Mouse (Mus musculus) megakaryocyte, embryonic 14.5 days (primary cell): ENCODE data around the gene Ryr1. TPM values are rescaled to one million over a fixed set of nuclear protein-coding genes. Genes with fewer than 3 reads are reported as not detected.

Experiments used
- H3K27me3 ChIP-seq: replicated peaks from 2 replicates; pipeline ENCODE3; 2012; ENCODE audit warnings: inconsistent platforms
- H3K36me3 ChIP-seq: replicated peaks from 2 replicates; pipeline ENCODE3; 2012; ENCODE audit warnings: low read length, inconsistent platforms, mixed read lengths
- H3K4me1 ChIP-seq: 2 replicates; pipeline ENCODE4 v1.6.1; 2012; ENCODE audit warnings: inconsistent platforms
- H3K4me3 ChIP-seq: replicated peaks from 2 replicates; pipeline ENCODE3; 2012; ENCODE audit warnings: moderate library complexity, mild to moderate bottlenecking, inconsistent platforms
- H3K9me3 ChIP-seq: 2 replicates; pipeline ENCODE4 v1.6.1; 2012; ENCODE audit warnings: inconsistent platforms
- FLI1 ChIP-seq: IDR thresholded peaks from 2 replicates; pipeline ENCODE4 v1.6.1; 2012; ENCODE audit warnings: low read length, inconsistent platforms, mixed read lengths
- GATA1 ChIP-seq: IDR thresholded peaks from 3 replicates; pipeline ENCODE4 v1.6.1; 2012; ENCODE audit warnings: mixed read lengths, low read length, inconsistent platforms, borderline replicate concordance
- polyA plus RNA-seq: library from polyadenylated mRNA; stranded (reverse); fragments of >175 nt; gene quantifications from 2 replicates; pipeline ENCODE4 v1.2.3, GENCODE M21; 2012; ENCODE audit warnings: low replicate concordance; ENCODE audit not compliant: insufficient read depth

The Ryr1 gene
- 0.12 TPM in 1 of 2 replicates, not detected in the other for polyA plus RNA-seq

DNA sequence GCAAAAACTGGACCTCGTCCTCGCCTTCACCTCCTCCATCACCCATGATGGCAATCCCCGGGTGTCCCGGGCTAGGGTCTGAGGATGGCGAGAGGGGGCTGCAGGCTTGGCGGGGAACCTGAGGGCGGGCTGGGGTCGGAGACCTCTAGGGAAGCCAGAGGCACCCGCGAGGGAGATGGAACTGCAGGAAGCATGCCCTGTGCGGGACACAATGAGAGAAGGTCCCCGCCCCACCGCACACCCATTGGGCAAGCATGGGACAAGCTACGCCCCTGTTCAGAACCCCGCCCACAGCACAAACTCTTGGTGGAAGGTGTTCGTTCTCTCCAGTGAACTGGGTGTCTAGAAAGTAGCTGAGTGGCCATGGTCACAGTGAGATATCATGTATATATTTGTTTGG, at the start of gene Ryr1:
Gene Ryr1 (minus strand): TSS at position 210 of the 400 bp plus-strand sequence.
- peaks cover 32% of the 10 kb centered on the region for H3K27me3 ChIP-seq
- no peaks in the 10 kb centered on the region for H3K9me3 ChIP-seq
- TF ChIP-seq FLI1 (no peak), GATA1 (no peak)
- H3K4me1 ChIP-seq, result peaks cover 50% of the 10 kb centered on the region
- H3K4me3 ChIP-seq, result peak within 1 kb of the TSS; percentile 81
- no peaks in the 10 kb centered on the region for H3K36me3 ChIP-seq

GRCm38 (mm10) chr7:29172390-29173016, 47.5 kb upstream of the Ryr1 start:
- Histone ChIP-seq H3K27me3 (peaks cover 2% of the 10 kb centered on the region), H3K36me3 (peaks cover 59% of the 10 kb centered on the region)
- no peak for TF ChIP-seq GATA1
- no peak for TF ChIP-seq FLI1

GRCm38 (mm10) chr7:29171562-29172097, 46.7 kb upstream of the Ryr1 start:
- TF ChIP-seq GATA1 (no peak), FLI1 (no peak)
- peaks cover 2% of the 10 kb centered on the region for H3K27me3 ChIP-seq
- no peaks in the 10 kb centered on the region for H3K9me3 ChIP-seq
- H3K36me3 ChIP-seq, result peaks cover 58% of the 10 kb centered on the region
- H3K4me1 ChIP-seq, result peaks cover 78% of the 10 kb centered on the region
- H3K4me3 ChIP-seq, result peak overlapping the region; percentile 95

More at GRCm38 (mm10) chr7:29172390-29173016, 47.5 kb upstream of the Ryr1 start:
- Histone ChIP-seq H3K4me3 (peak overlapping the region; percentile 33), H3K9me3 (no peaks in the 10 kb centered on the region), H3K4me1 (peaks cover 80% of the 10 kb centered on the region)

GRCm38 (mm10) chr7:29170755-29171561, 46.0 kb upstream of the Ryr1 start:
- Histone ChIP-seq H3K9me3 (no peaks in the 10 kb centered on the region), H3K36me3 (peaks cover 58% of the 10 kb centered on the region), H3K27me3 (peaks cover 2% of the 10 kb centered on the region), H3K4me1 (peaks cover 73% of the 10 kb centered on the region), H3K4me3 (peak overlapping the region; percentile 95)
- TF ChIP-seq FLI1 (no peak), GATA1 (no peak)

DNA sequence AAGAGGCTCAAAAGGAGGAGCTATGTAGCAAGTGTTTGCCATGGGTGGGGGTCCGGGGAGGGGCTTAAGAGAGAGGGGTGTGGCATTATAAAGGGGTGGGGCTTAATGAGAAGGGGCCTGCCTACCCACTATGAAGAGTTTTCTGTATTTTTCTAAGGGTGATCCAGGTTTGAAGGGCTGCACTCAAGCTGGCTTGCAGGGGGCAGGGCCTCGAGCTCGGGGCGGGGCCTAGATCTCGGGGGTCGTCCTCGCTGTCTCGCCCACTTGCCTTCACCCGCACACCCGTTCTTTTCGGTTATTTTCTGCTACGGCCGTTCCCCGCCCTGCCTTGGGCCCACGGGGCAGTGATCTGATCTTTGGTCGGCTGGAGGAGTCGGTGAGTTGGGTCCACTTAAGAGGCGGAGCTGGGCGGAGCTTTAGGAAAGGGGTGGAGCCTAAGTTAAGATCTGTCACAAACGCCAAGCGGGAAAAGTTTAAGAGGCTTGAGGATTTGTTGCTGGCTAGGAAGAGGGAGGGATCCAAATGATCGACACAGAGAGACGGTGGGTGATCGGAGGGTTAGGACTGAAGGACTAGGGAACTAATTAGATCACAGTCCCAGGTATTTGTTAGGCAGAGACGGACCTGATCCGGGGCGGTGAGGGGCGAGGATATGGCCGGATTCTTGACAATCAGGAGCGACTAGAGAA, 45.2 kb upstream of the Ryr1 start, which contains the start of the genes Ggn and Spred3:
Gene Ggn (plus strand): TSS at position 145 of the 689 bp plus-strand sequence.
Gene Spred3 (minus strand): TSS at position 346 of the 689 bp plus-strand sequence.
- Histone ChIP-seq H3K9me3 (no peaks in the 10 kb centered on the region), H3K4me1 (peaks cover 67% of the 10 kb centered on the region), H3K27me3 (peaks cover 2% of the 10 kb centered on the region), H3K36me3 (peaks cover 56% of the 10 kb centered on the region), H3K4me3 (peak within 1 kb of the TSS; percentile 95)
- TF ChIP-seq FLI1 (no peak), GATA1 (no peak)

- Histone ChIP-seq H3K4me1 (peaks cover 61% of the 10 kb centered on the region), H3K9me3 (no peaks in the 10 kb centered on the region), H3K4me3 (peak overlapping the region; percentile 95), H3K36me3 (peaks cover 56% of the 10 kb centered on the region), H3K27me3 (peaks cover 2% of the 10 kb centered on the region)
- TF ChIP-seq GATA1, result no peak
Measured at GRCm38 (mm10) chr7:29169231-29170065, 44.5 kb upstream of the Ryr1 start.

- TF ChIP-seq FLI1, result no peak
- H3K4me3 ChIP-seq, result peak overlapping the region; percentile 95
- H3K9me3 ChIP-seq, result no peaks in the 10 kb centered on the region
- peaks cover 61% of the 10 kb centered on the region for H3K4me1 ChIP-seq
- H3K36me3 ChIP-seq, result peaks cover 54% of the 10 kb centered on the region
- peaks cover 2% of the 10 kb centered on the region for H3K27me3 ChIP-seq
Measured at GRCm38 (mm10) chr7:29168791-29169230, 43.8 kb upstream of the Ryr1 start.

DNA sequence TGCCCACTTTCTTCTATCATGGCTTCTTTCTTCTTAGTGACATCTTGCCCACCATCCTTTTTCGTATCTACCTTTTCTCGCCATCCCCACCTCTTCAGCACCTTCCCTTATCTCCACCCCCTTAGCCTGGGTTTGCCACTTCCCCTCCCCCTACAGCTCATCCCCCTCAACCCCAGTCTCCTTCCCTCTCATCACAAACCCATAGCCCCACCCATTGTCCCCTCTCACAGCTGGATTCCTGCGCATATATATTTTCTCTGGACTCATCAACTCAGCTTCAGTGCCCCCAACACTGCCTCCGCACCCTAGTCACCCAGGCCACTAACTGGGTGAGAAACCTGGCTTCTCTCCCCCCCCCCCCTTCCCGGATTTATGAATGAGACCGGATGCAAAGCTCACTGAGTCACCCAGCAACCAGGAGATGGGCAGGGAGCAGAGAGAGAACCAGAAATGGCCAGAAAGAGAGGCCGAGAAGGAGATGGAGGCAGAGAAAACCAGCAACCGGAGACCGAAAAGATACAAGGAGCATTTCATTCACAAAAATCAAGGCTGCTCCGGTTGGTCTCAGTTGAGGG, 43.2 kb upstream of the Ryr1 start:
- H3K4me1 ChIP-seq, result peaks cover 61% of the 10 kb centered on the region
- H3K27me3 ChIP-seq, result peaks cover 2% of the 10 kb centered on the region
- H3K36me3 ChIP-seq, result peaks cover 53% of the 10 kb centered on the region
- H3K9me3 ChIP-seq, result no peaks in the 10 kb centered on the region
- TF ChIP-seq GATA1 (no peak), FLI1 (no peak)
- peak overlapping the region; percentile 95 for H3K4me3 ChIP-seq
